Mouse (Mus musculus) bone marrow, adult 2 months (tissue): ENCODE measurements around the gene Osbpl3. TPM values are rescaled to one million over a fixed set of nuclear protein-coding genes. Genes with fewer than 3 reads are reported as not detected.

ENCODE experiments used
- H3K27ac ChIP-seq: fragments of 200-500 bp; 2 replicates; pipeline ENCODE4 v1.5.1; 2012; ENCODE audit warnings: low read depth, mild to moderate bottlenecking, control low read depth, inconsistent platforms, low read length; ENCODE audit not compliant: control insufficient read depth, poor library complexity, insufficient read depth
- H3K4me1 ChIP-seq: fragments of 200-500 bp; 2 replicates; pipeline ENCODE4 v1.6.1; 2011; ENCODE audit warnings: low read length; ENCODE audit not compliant: control insufficient read depth, insufficient read depth
- H3K4me3 ChIP-seq: fragments of 200-500 bp; replicated peaks from 2 replicates; pipeline ENCODE3; 2011; ENCODE audit warnings: mild to moderate bottlenecking, low read depth, low read length, control low read depth; ENCODE audit not compliant: control insufficient read depth
- CTCF ChIP-seq: fragments of 200-500 bp; IDR thresholded peaks from 2 replicates; pipeline ENCODE4 v1.5.1; 2011; ENCODE audit warnings: low read length, control low read depth; ENCODE audit not compliant: control insufficient read depth, insufficient read depth
- POLR2A ChIP-seq: fragments of 200-500 bp; IDR thresholded peaks from 2 replicates; pipeline ENCODE4 v1.6.1; 2011; ENCODE audit warnings: low read depth, mild to moderate bottlenecking, control low read depth, low read length, borderline replicate concordance; ENCODE audit not compliant: control insufficient read depth
- WGBS: fragments of 180-500 bp; shearing (Covaris S2); methylation state at CpG from one replicate; pipeline ENCODE4 v1.1.7; 2018; 5-methylcytosine and 5-hydroxymethylcytosine counted together
- polyA plus RNA-seq: library from polyadenylated mRNA; stranded (reverse); fragments of >200 nt; gene quantifications from 2 replicates; pipeline ENCODE4 v1.2.4, GENCODE M21; 2011; ENCODE audit warnings: low replicate concordance; ENCODE audit not compliant: missing spikeins, insufficient read depth, insufficient read length

Osbpl3 gene
- polyA plus RNA-seq, 1 experiment: 5.9 TPM

GRCm38 (mm10) chr6:50486035-50486902 lies 30.3 kb upstream of the Osbpl3 start:
- no peak overlapping the region for H3K4me3 ChIP-seq
- no peak overlapping the region for H3K27ac ChIP-seq
- H3K4me1 ChIP-seq: no peaks in the 10 kb centered on the region
- TF ChIP-seq CTCF: no peak
- TF ChIP-seq POLR2A: no peak
- 83% methylated on average over 11 of the region's 11 CpGs for WGBS

- Histone ChIP-seq H3K27ac (no peak overlapping the region), H3K4me1 (no peaks in the 10 kb centered on the region), H3K4me3 (no peak overlapping the region)
- TF ChIP-seq POLR2A (no peak), CTCF (no peak)
- WGBS: 59% methylated on average over 3 of the region's 3 CpGs
Measured at GRCm38 (mm10) chr6:50483426-50483825, 27.4 kb upstream of the Osbpl3 start.

- H3K4me3 ChIP-seq: no peak overlapping the region
- no peak for TF ChIP-seq CTCF
- no peak for TF ChIP-seq POLR2A
- no peak overlapping the region for H3K27ac ChIP-seq
- H3K4me1 ChIP-seq: no peaks in the 10 kb centered on the region
- WGBS: 73% methylated on average over 5 of the region's 5 CpGs
Measured at GRCm38 (mm10) chr6:50481460-50481859, 25.5 kb upstream of the Osbpl3 start.

- TF ChIP-seq POLR2A: no peak
- TF ChIP-seq CTCF: no peak
- Histone ChIP-seq H3K4me1 (no peaks in the 10 kb centered on the region), H3K27ac (no peak overlapping the region), H3K4me3 (no peak overlapping the region)
- whole genome bisulfite sequencing: 75% methylated on average over 3 of the region's 3 CpGs
Measured at GRCm38 (mm10) chr6:50466451-50466850, 10.4 kb upstream of the Osbpl3 start.

GRCm38 (mm10) chr6:50464690-50465485 lies 8.9 kb upstream of the Osbpl3 start:
- 82% methylated on average over 9 of the region's 9 CpGs for WGBS
- TF ChIP-seq CTCF: no peak
- TF ChIP-seq POLR2A: no peak
- Histone ChIP-seq H3K4me3 (no peak overlapping the region), H3K4me1 (no peaks in the 10 kb centered on the region), H3K27ac (no peak overlapping the region)

GRCm38 (mm10) chr6:50462026-50462425 lies 6.0 kb upstream of the Osbpl3 start:
- TF ChIP-seq POLR2A: no peak
- TF ChIP-seq CTCF: no peak
- 80% methylated on average over 4 of the region's 4 CpGs for WGBS
- H3K27ac ChIP-seq: no peak overlapping the region
- H3K4me1 ChIP-seq: no peaks in the 10 kb centered on the region
- H3K4me3 ChIP-seq: no peak overlapping the region

GRCm38 (mm10) chr6:50461585-50461984 lies 5.6 kb upstream of the Osbpl3 start:
- no peaks in the 10 kb centered on the region for H3K4me1 ChIP-seq
- WGBS: 71% methylated on average over 3 of the region's 3 CpGs
- no peak for TF ChIP-seq POLR2A
- TF ChIP-seq CTCF: no peak

GRCm38 (mm10) chr6:50460646-50461045 lies 4.6 kb upstream of the Osbpl3 start:
- TF ChIP-seq CTCF (no peak), POLR2A (no peak)
- Histone ChIP-seq H3K4me3 (no peak overlapping the region), H3K27ac (no peak overlapping the region), H3K4me1 (no peaks in the 10 kb centered on the region)
- WGBS: 73% methylated on average over 5 of the region's 5 CpGs

More at GRCm38 (mm10) chr6:50461585-50461984, 5.6 kb upstream of the Osbpl3 start:
- Histone ChIP-seq H3K4me3 (no peak overlapping the region), H3K27ac (no peak overlapping the region)

- H3K4me3 ChIP-seq: no peak overlapping the region
- no peak for TF ChIP-seq CTCF
- TF ChIP-seq POLR2A: no peak
- H3K4me1 ChIP-seq: no peaks in the 10 kb centered on the region
- no peak overlapping the region for H3K27ac ChIP-seq
Measured at GRCm38 (mm10) chr6:50460246-50460645, 4.2 kb upstream of the Osbpl3 start.
